Mouse (Mus musculus): ENCODE measurements at regions not wholly inside any gene's neighbourhood (a gene's known extent, or its start where the extent isn't known, plus 50 kb on each side); places are given as distances from the start of the nearest gene placed in this dataset.
A peak's percentile ranks its signal among the peaks of the same experiment; 100 is the strongest.
"Not testable (repeated sequence)": the region's sequence is repeated elsewhere in the genome, so short reads cannot be mapped to it uniquely, and the experiment has no call there.

GRCm38 (mm10) chr17:85881636-85882170 is 193.6 kb upstream of the Six2 start:
- DNase-seq: no peak

- no peak for DNase-seq
Measured at GRCm38 (mm10) chr17:85881046-85881445, 193.0 kb upstream of the Six2 start.

- peak; percentile 27 to 40 for DNase-seq
Measured at GRCm38 (mm10) chr17:85877426-85877825, 189.4 kb upstream of the Six2 start.

- no peak for DNase-seq
Measured at GRCm38 (mm10) chr17:85876853-85877252, 188.8 kb upstream of the Six2 start.

- DNase-seq: no peak
Measured at GRCm38 (mm10) chr17:85873853-85874586, 185.9 kb upstream of the Six2 start.

- no peak for DNase-seq
Measured at GRCm38 (mm10) chr17:85872903-85873413, 184.9 kb upstream of the Six2 start.

- no peak for DNase-seq
Measured at GRCm38 (mm10) chr17:85870406-85870805, 182.3 kb upstream of the Six2 start.

- no peak for DNase-seq
Measured at GRCm38 (mm10) chr17:85869179-85869578, 181.1 kb upstream of the Six2 start.

- DNase-seq: no peak
Measured at GRCm38 (mm10) chr17:85867945-85868616, 180.0 kb upstream of the Six2 start.

- no peak for DNase-seq
Measured at GRCm38 (mm10) chr17:85866581-85866980, 178.5 kb upstream of the Six2 start.

GRCm38 (mm10) chr17:85865940-85866339 is 177.9 kb upstream of the Six2 start:
- no peak for DNase-seq

GRCm38 (mm10) chr17:85861328-85861727 is 173.3 kb upstream of the Six2 start:
- DNase-seq: no peak

GRCm38 (mm10) chr17:85860797-85861196 is 172.7 kb upstream of the Six2 start:
- no peak for DNase-seq

GRCm38 (mm10) chr17:85859926-85860707 is 172.0 kb upstream of the Six2 start:
- no peak for DNase-seq

GRCm38 (mm10) chr17:85858516-85858915 is 170.4 kb upstream of the Six2 start:
- DNase-seq: no peak

- no peak for DNase-seq
Measured at GRCm38 (mm10) chr17:85857705-85858472, 169.8 kb upstream of the Six2 start.

GRCm38 (mm10) chr17:85856894-85857293 is 168.8 kb upstream of the Six2 start:
- not testable (repeated sequence) for DNase-seq

- DNase-seq: no peak
Measured at GRCm38 (mm10) chr17:85853156-85853555, 165.1 kb upstream of the Six2 start.

GRCm38 (mm10) chr17:85848526-85848925 is 160.5 kb upstream of the Six2 start:
- DNase-seq: no peak

- no peak for DNase-seq
Measured at GRCm38 (mm10) chr17:85847756-85848155, 159.7 kb upstream of the Six2 start.

GRCm38 (mm10) chr17:85845059-85845458 is 157.0 kb upstream of the Six2 start:
- no peak for DNase-seq

- no peak for DNase-seq
Measured at GRCm38 (mm10) chr17:85844486-85844885, 156.4 kb upstream of the Six2 start.

Measured in thymus, postnatal 36 days (tissue).